Mouse (Mus musculus): ENCODE measurements around the gene Selplg. TPM values are rescaled to one million over a fixed set of nuclear protein-coding genes. Genes with fewer than 3 reads are reported as not detected.
"Not testable (repeated sequence)": the region's sequence is repeated elsewhere in the genome, so short reads cannot be mapped to it uniquely, and the experiment has no call there.

Gene Selplg
- total RNA-seq, 2 experiments from 2014 or later, result 28.3 to 28.8 TPM

- Histone ChIP-seq H3K27ac (no peak overlapping the region), H3K4me3 (no peak overlapping the region)
- no peak for TF ChIP-seq CTCF (conservative IDR thresholded peaks at IDR 0.05)
- no peak for DNase-seq (ENCODE audit: low spot score in 2 of 2)
These were observed 52.9 kb downstream of the Selplg start for GRCm38 (mm10) chr5:113779569-113779968.

- not testable (repeated sequence) for H3K4me3 ChIP-seq; H3K27ac ChIP-seq; DNase-seq (ENCODE audit: low spot score in 2 of 2)
These were observed 54.7 kb downstream of the Selplg start for GRCm38 (mm10) chr5:113777728-113778127.

GRCm38 (mm10) chr5:113776896-113777226 is 55.6 kb downstream of the Selplg start:
- H3K27ac ChIP-seq, result peak overlapping the region; percentile 61; the same call in 1 of the 2 replicates
- DNase-seq (ENCODE audit: low spot score in 2 of 2), result no peak

GRCm38 (mm10) chr5:113776128-113776895 is 56.1 kb downstream of the Selplg start:
- no peak for DNase-seq (ENCODE audit: low spot score in 2 of 2)
- Histone ChIP-seq H3K27ac (peak overlapping the region; percentile 61; the same call in 1 of the 2 replicates), H3K4me3 (no peak overlapping the region)
- TF ChIP-seq CTCF (conservative IDR thresholded peaks at IDR 0.05), result no peak

More at GRCm38 (mm10) chr5:113776896-113777226, 55.6 kb downstream of the Selplg start:
- no peak overlapping the region for H3K4me3 ChIP-seq
- no peak for TF ChIP-seq CTCF (conservative IDR thresholded peaks at IDR 0.05)

GRCm38 (mm10) chr5:113775585-113775984 is 56.9 kb downstream of the Selplg start:
- Histone ChIP-seq H3K27ac (peak overlapping the region; percentile 41; the same call in 1 of the 2 replicates), H3K4me3 (no peak overlapping the region)
- no peak for DNase-seq (ENCODE audit: low spot score in 2 of 2)
- TF ChIP-seq CTCF (conservative IDR thresholded peaks at IDR 0.05), result no peak

GRCm38 (mm10) chr5:113773664-113774063 is 58.8 kb downstream of the Selplg start:
- peak overlapping the region; percentile 96 for H3K4me3 ChIP-seq
- TF ChIP-seq CTCF (conservative IDR thresholded peaks at IDR 0.05), result peak; percentile 94
- H3K27ac ChIP-seq, result peak overlapping the region; percentile 87; the same call in 1 of the 2 replicates
- DNase-seq (ENCODE audit: low spot score in 2 of 2), result peak; percentile 80 to 89

- peak overlapping the region; percentile 96 for H3K4me3 ChIP-seq
- peak overlapping the region; percentile 87 for H3K27ac ChIP-seq
- DNase-seq (ENCODE audit: low spot score in 2 of 2), result peak in 1 of 2 experiments; percentile 23
- TF ChIP-seq CTCF (conservative IDR thresholded peaks at IDR 0.05), result no peak
These were observed 59.4 kb downstream of the Selplg start for GRCm38 (mm10) chr5:113772905-113773519.

- DNase-seq (ENCODE audit: low spot score in 2 of 2), result peak; percentile 94 to 95
- TF ChIP-seq CTCF (conservative IDR thresholded peaks at IDR 0.05), result no peak
- Histone ChIP-seq H3K27ac (peak within 1 kb of the TSS; percentile 100), H3K4me3 (peak within 1 kb of the TSS; percentile 96)
These were observed 60.0 kb downstream of the Selplg start, which contains the start of the genes Sart3 and Iscu for GRCm38 (mm10) chr5:113772450-113772895. Gene Sart3, minus strand, starts transcription at chr5:113772510. Gene Iscu, plus strand, starts transcription at chr5:113772748.

- no peak for TF ChIP-seq CTCF (conservative IDR thresholded peaks at IDR 0.05)
- DNase-seq (ENCODE audit: low spot score in 2 of 2), result peak; percentile 75 to 86
- Histone ChIP-seq H3K4me3 (peak overlapping the region; percentile 96), H3K27ac (peak overlapping the region; percentile 100)
These were observed 61.0 kb downstream of the Selplg start for GRCm38 (mm10) chr5:113771213-113772162.

GRCm38 (mm10) chr5:113768806-113769205 is 63.6 kb downstream of the Selplg start:
- TF ChIP-seq CTCF (conservative IDR thresholded peaks at IDR 0.05), result no peak
- no peak for DNase-seq (ENCODE audit: low spot score in 2 of 2)
- Histone ChIP-seq H3K4me3 (no peak overlapping the region), H3K27ac (no peak overlapping the region)

Other genes with a start within 250 kb of the Selplg start
- 1 to 10 TPM; 3.3 to 4.5 TPM for gene Cmklr1, start 182.2 kb downstream of the Selplg start, total RNA-seq (2021)
- gene 1700069L16Rik, start 107.9 kb downstream of the Selplg start, total RNA-seq (2021), result not detected
- 10 to 100 TPM; 12.2 to 12.5 TPM for gene Ficd, start 96.8 kb downstream of the Selplg start, total RNA-seq (2021)
- 10 to 100 TPM; 53.5 to 54.4 TPM for gene Sart3, start 60.1 kb downstream of the Selplg start, total RNA-seq (2021)
- gene Iscu, start 59.9 kb downstream of the Selplg start, total RNA-seq (2021), result 100 to 1,000 TPM; 111 to 122 TPM
- gene Tmem119, start 32.1 kb downstream of the Selplg start, total RNA-seq (2021), result 10 to 100 TPM; 22.8 to 24.0 TPM
- gene Coro1c, start 76.1 kb upstream of the Selplg start, total RNA-seq (2021), result 100 to 1,000 TPM in 1 of 2 experiments, 10 to 100 TPM in 1; 95.2 to 101 TPM
- gene Ssh1, start 161.2 kb upstream of the Selplg start, total RNA-seq (2021), result 10 to 100 TPM; 25.8 to 28.1 TPM
- gene Dao, start 171.1 kb upstream of the Selplg start, total RNA-seq (2021), result not detected
- gene Usp30, start 232.8 kb upstream of the Selplg start, total RNA-seq (2021), result 10 to 100 TPM; 37.8 to 39.0 TPM